Mouse (Mus musculus) heart, adult 2 months (tissue): ENCODE results near the gene Mpg.

Experiments
- CTCF ChIP-seq: fragments of 200-600 bp; IDR thresholded peaks from 2 replicates; pipeline ENCODE4 v1.8.1; 2022; ENCODE audit warnings: antibody characterized with exemption, mild to moderate bottlenecking, moderate library complexity
- POLR2A ChIP-seq: fragments of 200-500 bp; IDR thresholded peaks from 2 replicates; pipeline ENCODE4 v1.6.1; 2011; ENCODE audit warnings: mild to moderate bottlenecking, low read depth, low read length, control low read depth; ENCODE audit not compliant: insufficient read depth

DNA sequence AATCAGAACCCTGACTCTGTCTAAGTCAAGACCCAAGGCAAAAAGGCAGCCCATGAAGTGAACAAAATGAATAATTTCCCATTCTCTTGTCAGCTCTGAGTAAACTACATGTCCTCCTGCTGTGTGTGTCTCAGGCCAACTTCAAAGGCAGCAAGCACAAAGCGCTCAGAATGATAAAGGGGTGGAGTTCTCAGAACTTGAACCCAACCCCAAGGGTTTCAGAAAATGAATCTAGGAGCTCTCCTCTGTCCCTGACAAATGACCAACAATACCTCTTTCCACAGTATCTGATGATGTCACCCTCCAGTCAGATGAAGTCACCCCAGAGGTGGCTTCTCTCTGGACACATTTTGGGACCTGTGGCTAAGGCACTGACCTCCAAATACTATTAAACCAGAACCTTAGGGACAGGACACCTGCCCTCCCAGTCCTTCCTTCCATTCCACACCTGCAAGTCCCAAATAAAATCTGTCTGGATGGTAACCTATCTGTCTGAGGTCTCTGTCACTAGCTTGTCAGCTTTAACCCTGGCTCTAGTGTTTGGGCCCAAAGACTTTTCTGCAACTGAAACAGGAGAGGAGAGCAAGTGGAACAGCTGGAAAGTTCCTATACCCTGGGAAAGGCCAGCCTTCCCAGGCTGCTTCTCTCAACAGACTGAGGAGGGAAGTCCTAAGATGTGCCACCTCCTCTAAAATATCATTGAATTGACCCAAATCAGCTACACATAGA, 55.3 kb downstream of the Mpg start:
- TF ChIP-seq POLR2A (no peak), CTCF (no peak)
